Mouse (Mus musculus): ENCODE data around the gene Ugt1a7c. TPM values are rescaled to one million over a fixed set of nuclear protein-coding genes. Genes with fewer than 3 reads are reported as not detected.
"Not testable (repeated sequence)": the region's sequence is repeated elsewhere in the genome, so short reads cannot be mapped to it uniquely, and the experiment has no call there.

Gene Ugt1a7c
- polyA plus RNA-seq, 1 experiment from 2014 or later: 1.5 TPM

GRCm38 (mm10) chr1:88143966-88144675 is 49.3 kb downstream of the Ugt1a7c start:
- not testable (repeated sequence) for H3K4me1 ChIP-seq (ENCODE audit: insufficient read depth); H3K4me3 ChIP-seq (ENCODE audit: low read depth, low read length); H3K9ac ChIP-seq; H3K27me3 ChIP-seq (ENCODE audit: insufficient read depth, low read length); H3K27ac ChIP-seq (ENCODE audit: low read depth); H3K36me3 ChIP-seq (ENCODE audit: insufficient read depth); H3K4me2 ChIP-seq; H3K9me3 ChIP-seq (ENCODE audit: low read depth, low read length)
- DNase-seq (peak; percentile 57), ATAC-seq (ENCODE audit: insufficient read depth) (peak; percentile 63; the same call in 1 of the 2 replicates)
- TF ChIP-seq CTCF (IDR thresholded peaks at IDR 0.05; ENCODE audit: low read depth): peak; percentile 52
- WGBS: 4% methylated on average over 5 of the region's 5 CpGs

- 55% methylated on average over 2 of the region's 2 CpGs for WGBS
- not testable (repeated sequence) for H3K4me1 ChIP-seq (ENCODE audit: insufficient read depth); H3K4me2 ChIP-seq; ATAC-seq (ENCODE audit: insufficient read depth); H3K4me3 ChIP-seq (ENCODE audit: low read depth, low read length); H3K9ac ChIP-seq; H3K9me3 ChIP-seq (ENCODE audit: low read depth, low read length); H3K27me3 ChIP-seq (ENCODE audit: insufficient read depth, low read length); H3K36me3 ChIP-seq (ENCODE audit: insufficient read depth); H3K27ac ChIP-seq (ENCODE audit: low read depth)
- peak; percentile 44 for TF ChIP-seq CTCF (IDR thresholded peaks at IDR 0.05; ENCODE audit: low read depth)
- DNase-seq: peak; percentile 24
Measured at GRCm38 (mm10) chr1:88145278-88145677, 50.4 kb downstream of the Ugt1a7c start.

- not testable (repeated sequence) for H3K4me2 ChIP-seq; H3K4me1 ChIP-seq (ENCODE audit: insufficient read depth); H3K27me3 ChIP-seq (ENCODE audit: insufficient read depth, low read length); H3K27ac ChIP-seq (ENCODE audit: low read depth); H3K9ac ChIP-seq; H3K36me3 ChIP-seq (ENCODE audit: insufficient read depth); H3K4me3 ChIP-seq (ENCODE audit: low read depth, low read length); ATAC-seq (ENCODE audit: insufficient read depth); H3K9me3 ChIP-seq (ENCODE audit: low read depth, low read length)
- DNase-seq: peak; percentile 12
- 56% methylated on average over 2 of the region's 2 CpGs for WGBS
- peak; percentile 44 for TF ChIP-seq CTCF (IDR thresholded peaks at IDR 0.05; ENCODE audit: low read depth)
Measured at GRCm38 (mm10) chr1:88150133-88150532, 55.3 kb downstream of the Ugt1a7c start.

- ATAC-seq (ENCODE audit: insufficient read depth) (no peak), DNase-seq (no peak)
- no peak overlapping the region for H3K27ac ChIP-seq (ENCODE audit: low read depth)
- H3K4me2 ChIP-seq: no peak overlapping the region
- H3K36me3 ChIP-seq (ENCODE audit: insufficient read depth): no peaks in the 10 kb centered on the region
- 68% methylated on average over 2 of the region's 2 CpGs for WGBS
- H3K4me3 ChIP-seq (ENCODE audit: low read depth, low read length): no peak overlapping the region
- H3K27me3 ChIP-seq (ENCODE audit: insufficient read depth, low read length): no peaks in the 10 kb centered on the region
- no peak for TF ChIP-seq CTCF (IDR thresholded peaks at IDR 0.05; ENCODE audit: low read depth)
- H3K4me1 ChIP-seq (ENCODE audit: insufficient read depth): no peaks in the 10 kb centered on the region
- no peaks in the 10 kb centered on the region for H3K9me3 ChIP-seq (ENCODE audit: low read depth, low read length)
- no peak overlapping the region for H3K9ac ChIP-seq
Measured at GRCm38 (mm10) chr1:88158430-88158829, 63.6 kb downstream of the Ugt1a7c start.

- H3K36me3 ChIP-seq (ENCODE audit: insufficient read depth): no peaks in the 10 kb centered on the region
- ATAC-seq (ENCODE audit: insufficient read depth): no peak
- no peak for TF ChIP-seq CTCF (IDR thresholded peaks at IDR 0.05; ENCODE audit: low read depth)
- no peak within 1 kb of the TSS for H3K27ac ChIP-seq (ENCODE audit: low read depth)
- H3K9ac ChIP-seq: no peak within 1 kb of the TSS
- 69% methylated on average over 5 of the region's 5 CpGs for WGBS
- H3K9me3 ChIP-seq (ENCODE audit: low read depth, low read length): no peaks in the 10 kb centered on the region
- H3K4me3 ChIP-seq (ENCODE audit: low read depth, low read length): no peak within 1 kb of the TSS
- H3K27me3 ChIP-seq (ENCODE audit: insufficient read depth, low read length): no peaks in the 10 kb centered on the region
- H3K4me2 ChIP-seq: no peak within 1 kb of the TSS
- DNase-seq: no peak
- no peaks in the 10 kb centered on the region for H3K4me1 ChIP-seq (ENCODE audit: insufficient read depth)
Measured at GRCm38 (mm10) chr1:88165711-88166110, 70.8 kb downstream of the Ugt1a7c start, which contains the start of gene Ugt1a5. Gene Ugt1a5, plus strand, starts transcription at chr1:88166012.

GRCm38 (mm10) chr1:88172190-88172589 is 77.3 kb downstream of the Ugt1a7c start:
- H3K36me3 ChIP-seq (ENCODE audit: insufficient read depth); H3K9me3 ChIP-seq (ENCODE audit: low read depth, low read length); H3K27ac ChIP-seq (ENCODE audit: low read depth); H3K4me3 ChIP-seq (ENCODE audit: low read depth, low read length); ATAC-seq (ENCODE audit: insufficient read depth); H3K27me3 ChIP-seq (ENCODE audit: insufficient read depth, low read length); H3K9ac ChIP-seq; H3K4me1 ChIP-seq (ENCODE audit: insufficient read depth); H3K4me2 ChIP-seq; DNase-seq: not testable (repeated sequence)
- 83% methylated on average over 5 of the region's 7 CpGs for WGBS

- no peak for TF ChIP-seq CTCF (IDR thresholded peaks at IDR 0.05; ENCODE audit: low read depth)
- 88% methylated on average over 1 of the region's 1 CpGs for WGBS
- DNase-seq (no peak), ATAC-seq (ENCODE audit: insufficient read depth) (no peak)
- no peak overlapping the region for H3K4me3 ChIP-seq (ENCODE audit: low read depth, low read length)
- H3K4me1 ChIP-seq (ENCODE audit: insufficient read depth): no peaks in the 10 kb centered on the region
- H3K9me3 ChIP-seq (ENCODE audit: low read depth, low read length): peaks cover 15% of the 10 kb centered on the region
- no peaks in the 10 kb centered on the region for H3K36me3 ChIP-seq (ENCODE audit: insufficient read depth)
- no peak overlapping the region for H3K4me2 ChIP-seq
- H3K27ac ChIP-seq (ENCODE audit: low read depth): no peak overlapping the region
- H3K27me3 ChIP-seq (ENCODE audit: insufficient read depth, low read length): no peaks in the 10 kb centered on the region
- no peak overlapping the region for H3K9ac ChIP-seq
Measured at GRCm38 (mm10) chr1:88179657-88180056, 84.8 kb downstream of the Ugt1a7c start.

Data from lung, embryonic 14.5 days (tissue).